Mouse (Mus musculus): Measurements from ENCODE around the gene St8sia6.
"Not testable (repeated sequence)": the region's sequence is repeated elsewhere in the genome, so short reads cannot be mapped to it uniquely, and the experiment has no call there.

The St8sia6 gene

GRCm38 (mm10) chr2:13793969-13794363, at the start of gene St8sia6:
St8sia6 (minus strand) TSS chr2:13794064.
- no peak for DNase-seq

DNA sequence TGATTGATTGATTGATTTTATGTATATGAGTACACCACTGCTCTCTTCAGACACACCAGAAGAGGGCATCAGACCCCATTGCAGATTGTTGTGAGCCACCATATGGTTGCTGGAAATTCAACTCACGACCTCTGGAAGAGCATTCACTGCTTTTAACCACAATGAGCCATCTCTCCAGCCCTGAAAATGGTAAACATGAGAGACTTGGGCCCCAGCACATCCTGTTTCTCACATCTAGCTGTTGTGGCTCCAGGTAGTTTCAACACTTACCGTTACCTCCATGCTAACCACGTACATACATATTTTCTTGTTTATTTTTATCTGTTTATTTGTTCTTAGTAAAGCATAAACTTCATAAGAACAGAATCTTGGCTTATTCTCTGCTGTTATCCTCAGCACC, 42.4 kb upstream of the St8sia6 start:
- DNase-seq: no peak

- DNase-seq: no peak
These were observed 41.1 kb upstream of the St8sia6 start for GRCm38 (mm10) chr2:13834989-13835388.

DNA sequence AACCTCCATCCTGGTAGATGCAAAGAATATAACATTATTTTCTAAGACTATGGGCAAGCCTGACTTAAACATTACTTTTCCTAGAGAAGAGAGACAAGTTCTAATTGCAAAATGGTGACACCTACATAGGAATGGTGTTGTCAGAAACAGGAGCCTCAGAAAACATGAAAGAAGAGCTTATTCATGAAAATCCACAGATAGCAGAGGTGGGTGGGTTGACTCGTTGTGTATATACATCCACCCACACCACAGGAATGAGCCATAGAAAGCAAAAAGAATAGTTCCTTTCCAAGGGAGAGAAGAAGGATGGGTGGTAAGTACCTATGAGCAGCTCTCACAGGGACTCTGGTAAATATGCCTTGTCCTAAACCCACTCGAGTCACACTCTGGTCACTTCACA, 22.8 kb upstream of the St8sia6 start:
- DNase-seq: no peak

GRCm38 (mm10) chr2:13808593-13808992, 14.7 kb upstream of the St8sia6 start:
- DNase-seq: no peak

DNA sequence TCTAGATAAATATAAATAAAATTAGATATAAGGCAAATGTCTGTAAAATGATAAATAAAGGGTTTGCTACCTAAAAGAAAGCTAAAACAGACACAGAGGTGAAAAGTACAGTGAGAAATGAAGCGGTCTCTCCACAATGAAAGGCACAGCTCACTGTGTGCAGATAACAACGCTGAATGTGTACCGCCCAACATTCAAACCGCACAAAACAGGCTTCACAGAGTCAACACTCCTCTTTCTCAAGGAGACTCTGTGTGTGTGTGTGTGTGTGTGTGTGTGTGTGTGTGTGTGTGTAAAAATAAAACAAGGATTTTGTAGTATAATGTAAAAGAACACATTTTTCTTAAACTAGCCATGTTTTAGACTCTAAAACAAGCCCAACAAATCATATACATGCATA, 14.1 kb upstream of the St8sia6 start:
- DNase-seq: no peak

- DNase-seq: no peak
These were observed 12.3 kb upstream of the St8sia6 start for GRCm38 (mm10) chr2:13806120-13806519.

- DNase-seq: no peak
These were observed 6.8 kb upstream of the St8sia6 start for GRCm38 (mm10) chr2:13800639-13801038.

- no peak for DNase-seq
These were observed 582 bp upstream of the St8sia6 start for GRCm38 (mm10) chr2:13794446-13794845.

- DNase-seq: peak; percentile 3
These were observed 553 bp downstream of the St8sia6 start for GRCm38 (mm10) chr2:13793054-13793968.

DNA sequence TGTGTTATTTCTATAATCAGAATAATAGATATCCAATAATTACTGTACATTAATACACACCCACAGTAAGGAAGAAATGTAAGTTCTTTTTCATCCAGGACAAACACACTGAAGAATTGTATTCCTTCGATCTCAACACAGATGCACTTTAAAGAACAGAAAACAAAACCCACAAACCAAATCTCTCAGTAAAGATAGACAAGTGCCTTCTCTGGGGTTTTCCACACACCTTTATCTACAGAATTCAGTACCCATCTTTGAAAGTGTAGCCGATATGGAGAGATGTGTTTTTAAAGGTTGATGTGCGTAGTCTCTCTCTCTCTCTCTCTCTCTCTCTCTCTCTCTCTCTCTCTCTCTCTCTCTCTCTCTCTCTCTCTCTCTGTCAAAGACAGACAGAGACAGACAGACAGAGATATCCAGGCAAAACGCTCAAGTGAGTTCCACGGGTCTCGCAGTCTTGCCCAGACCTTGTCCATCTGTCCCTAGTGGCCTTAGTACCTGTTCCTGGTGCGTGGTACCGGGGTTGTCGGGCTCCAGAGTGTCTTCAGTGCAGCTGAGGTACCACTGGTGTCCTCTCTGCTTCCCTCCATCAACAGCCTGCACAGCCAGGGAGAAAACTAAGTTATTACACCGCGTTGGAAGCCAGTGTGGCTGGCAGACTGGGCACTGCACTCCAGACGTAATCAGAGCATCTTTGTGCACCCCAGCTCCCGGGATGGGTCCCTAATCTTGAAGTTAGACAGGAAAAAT, 1.4 kb downstream of the St8sia6 start:
- DNase-seq: no peak

GRCm38 (mm10) chr2:13791598-13791997, 2.3 kb downstream of the St8sia6 start:
- no peak for DNase-seq

DNA sequence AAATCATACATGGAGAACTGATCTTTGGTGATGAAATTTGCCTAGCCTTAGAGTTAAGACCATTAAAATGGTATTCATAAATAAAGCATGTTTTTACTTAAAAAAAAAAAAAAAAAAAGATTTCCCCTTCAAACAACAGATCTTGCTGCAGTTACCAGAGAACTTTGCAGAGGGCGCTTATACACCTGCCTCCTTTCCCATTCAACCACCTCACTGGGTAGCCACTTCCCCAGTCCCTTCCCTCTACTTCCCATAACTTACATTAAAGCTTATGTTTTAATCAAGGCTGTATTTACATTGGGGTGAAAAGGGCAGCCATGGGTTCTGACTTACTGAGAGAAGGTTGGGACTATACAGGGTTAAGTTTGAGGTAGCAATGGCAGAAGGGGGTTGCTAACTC, 4.5 kb downstream of the St8sia6 start:
- no peak for DNase-seq

GRCm38 (mm10) chr2:13786577-13787168, 7.2 kb downstream of the St8sia6 start:
- DNase-seq: no peak

- not testable (repeated sequence) for DNase-seq
These were observed 7.9 kb downstream of the St8sia6 start for GRCm38 (mm10) chr2:13785992-13786391.

GRCm38 (mm10) chr2:13785247-13785646, 8.6 kb downstream of the St8sia6 start:
- DNase-seq: no peak

GRCm38 (mm10) chr2:13784448-13784847, 9.4 kb downstream of the St8sia6 start:
- no peak for DNase-seq

- no peak for DNase-seq
These were observed 16.8 kb downstream of the St8sia6 start for GRCm38 (mm10) chr2:13777032-13777431.

DNA sequence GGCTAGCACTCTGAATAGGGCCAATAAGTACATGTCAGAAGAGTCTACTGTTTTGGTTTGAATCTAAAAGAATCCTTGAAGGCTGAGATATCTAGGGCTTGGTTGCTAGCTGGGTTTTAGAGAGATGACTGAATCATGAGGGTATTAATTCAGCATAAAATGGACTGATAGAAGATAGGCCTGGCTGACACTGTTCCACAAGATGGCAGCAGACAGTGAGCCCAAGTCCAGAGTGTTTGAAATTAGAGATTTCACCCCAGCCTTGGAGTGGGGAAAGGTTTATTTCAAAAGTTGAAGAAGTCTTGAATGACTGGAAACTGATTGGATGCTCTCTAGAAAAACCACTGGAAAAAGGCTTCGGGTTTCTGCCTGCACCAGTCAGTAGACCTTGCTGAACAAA, 17.4 kb downstream of the St8sia6 start:
- DNase-seq: no peak

GRCm38 (mm10) chr2:13775056-13775455, 18.8 kb downstream of the St8sia6 start:
- no peak for DNase-seq

DNA sequence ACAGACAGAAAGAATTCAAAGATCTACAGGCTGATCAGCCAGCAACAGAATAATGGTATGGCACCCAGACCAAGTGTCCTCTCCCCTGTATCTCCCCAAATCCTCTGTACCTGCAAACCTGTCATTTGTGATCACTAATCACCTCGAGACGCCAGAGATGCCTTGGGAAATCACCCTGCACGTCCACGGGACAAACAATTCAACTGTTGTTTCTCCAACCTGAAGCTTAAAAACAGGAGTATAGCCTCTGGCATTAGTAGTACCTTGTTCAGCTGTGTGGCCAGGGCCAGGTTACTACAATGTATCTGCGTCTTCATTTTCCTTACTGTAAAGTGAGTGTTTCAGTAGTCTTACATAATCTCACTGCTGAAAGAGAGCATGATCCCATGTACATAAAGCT, 25.3 kb downstream of the St8sia6 start:
- DNase-seq: no peak

GRCm38 (mm10) chr2:13767532-13768411, 26.1 kb downstream of the St8sia6 start:
- no peak for DNase-seq

- DNase-seq: no peak
These were observed 33.5 kb downstream of the St8sia6 start for GRCm38 (mm10) chr2:13760366-13760765.

All from cerebellum, adult 9-11 months (tissue).